Mouse (Mus musculus) gastrocnemius, adult 18-20 months (tissue): ENCODE measurements around the gene Msi2. TPM values are rescaled to one million over a fixed set of nuclear protein-coding genes. Genes with fewer than 3 reads are reported as not detected.

ENCODE experiments used
- DNase-seq: peaks from one replicate; pipeline ENCODE4 v3.0.0; 2021; ENCODE audit warnings: low spot score
- total RNA-seq, 2 experiments: library from RNA; stranded (reverse); gene quantifications; 2 replicates each; pipeline ENCODE4 v1.2.3; 2021

The Msi2 gene
- total RNA-seq, 2 experiments from 2014 or later = 179 to 180 TPM

DNA sequence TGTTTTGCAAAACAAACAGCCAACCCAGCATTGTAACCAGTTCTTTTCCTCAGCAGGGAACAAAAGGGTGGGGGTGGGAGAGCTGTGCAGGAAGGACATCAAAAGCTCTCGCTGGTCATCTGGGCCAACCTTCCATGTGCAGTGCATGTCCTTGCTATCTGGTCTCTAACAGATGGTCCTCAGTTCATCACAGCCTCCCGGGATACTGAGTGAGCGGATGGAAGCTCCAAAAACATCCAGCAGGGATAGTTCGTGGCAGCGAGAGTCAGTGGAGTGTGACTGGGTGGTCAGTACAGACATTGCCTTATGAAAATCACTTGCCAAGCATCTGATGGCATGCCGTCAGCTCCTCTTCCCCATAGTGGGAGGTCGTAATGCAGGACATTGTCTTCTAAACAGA lies 153.5 kb downstream of the Msi2 start:
- DNase-seq = no peak

DNA sequence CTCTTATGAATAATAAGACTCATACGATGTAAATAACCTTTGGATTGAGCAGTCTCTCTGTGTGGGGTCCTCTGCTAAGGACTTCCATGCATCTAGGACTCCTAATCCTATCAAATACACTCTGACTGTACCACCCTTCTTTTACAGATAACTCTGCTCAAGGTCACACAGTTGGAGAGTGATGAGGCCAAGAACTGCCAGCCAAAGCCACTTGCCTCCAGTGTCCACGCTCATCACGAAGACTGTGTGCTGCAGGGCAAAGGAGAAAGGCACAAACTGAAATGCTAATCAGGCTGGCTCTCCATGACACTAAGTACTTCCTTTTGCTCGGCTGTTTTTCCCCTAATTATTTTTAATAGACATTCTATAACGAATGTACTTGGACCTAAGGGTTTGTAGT lies 153.9 kb downstream of the Msi2 start:
- DNase-seq = no peak

DNA sequence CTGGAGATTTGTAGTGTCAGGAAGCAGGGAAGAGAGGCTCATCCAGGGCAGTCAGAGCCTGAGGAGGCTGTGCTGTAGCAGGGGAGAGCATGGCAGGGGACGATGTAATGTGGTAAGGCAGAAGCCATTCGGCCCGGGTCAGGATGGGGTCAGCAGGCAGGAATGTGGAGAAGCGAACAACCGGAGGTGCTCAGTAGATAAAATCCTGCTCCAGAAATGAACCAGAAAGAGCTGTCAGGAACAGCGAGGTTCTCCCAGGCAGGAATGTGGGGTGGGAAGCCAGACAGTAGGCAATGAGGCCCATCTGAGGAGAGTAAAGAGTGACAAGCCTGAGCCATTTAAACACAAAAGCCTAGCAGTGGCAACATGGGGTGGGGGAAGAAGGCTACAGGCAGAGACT lies 157.1 kb downstream of the Msi2 start:
- DNase-seq = no peak

DNA sequence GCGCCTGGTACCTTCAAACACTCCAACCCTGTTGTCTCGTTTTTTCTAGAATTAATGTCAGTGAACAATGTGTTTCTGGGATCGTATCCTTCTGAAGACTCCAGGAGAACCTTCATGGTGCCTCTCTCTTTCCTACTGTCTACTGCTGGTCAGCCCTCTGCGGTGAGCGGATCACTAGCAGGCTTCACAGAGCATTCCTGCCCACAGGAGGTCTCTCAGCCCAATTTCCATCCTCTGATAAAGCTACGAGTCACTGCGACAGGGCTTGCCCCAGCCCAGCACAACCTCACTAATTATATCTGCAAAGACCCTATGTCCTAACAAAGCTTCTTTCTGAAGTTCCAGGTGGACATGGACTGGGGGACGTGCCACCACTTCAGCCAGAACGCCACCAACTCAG lies 157.7 kb downstream of the Msi2 start:
- DNase-seq = no peak

DNA sequence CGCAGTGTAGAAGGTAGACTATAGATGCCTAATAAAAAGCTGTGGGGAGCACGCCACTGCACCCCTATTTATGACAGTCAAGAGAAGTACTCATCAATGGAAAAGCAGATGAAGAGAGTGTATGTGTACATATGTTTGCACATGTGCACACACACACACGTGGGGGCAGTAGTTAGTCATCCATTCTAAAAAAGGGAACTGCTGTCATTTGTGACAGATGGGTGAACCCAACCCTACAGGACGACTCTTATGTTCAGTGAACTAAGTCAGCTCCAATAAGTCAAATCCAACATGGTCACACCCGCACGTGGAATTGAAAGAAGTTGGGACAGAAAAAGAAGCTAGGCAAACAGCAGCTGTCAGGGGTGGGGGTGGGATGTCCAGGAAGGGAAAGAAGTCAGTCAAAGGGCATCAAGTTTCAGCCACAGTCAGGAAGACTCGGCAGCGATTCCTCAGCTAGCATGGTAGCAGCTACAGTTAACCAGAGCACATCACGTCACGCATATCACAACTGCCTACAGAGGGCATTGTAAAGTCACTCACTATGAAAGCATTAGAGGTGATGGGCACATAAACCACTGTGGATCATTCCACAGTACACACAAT lies 158.8 kb downstream of the Msi2 start:
- DNase-seq = peak; percentile 47

DNA sequence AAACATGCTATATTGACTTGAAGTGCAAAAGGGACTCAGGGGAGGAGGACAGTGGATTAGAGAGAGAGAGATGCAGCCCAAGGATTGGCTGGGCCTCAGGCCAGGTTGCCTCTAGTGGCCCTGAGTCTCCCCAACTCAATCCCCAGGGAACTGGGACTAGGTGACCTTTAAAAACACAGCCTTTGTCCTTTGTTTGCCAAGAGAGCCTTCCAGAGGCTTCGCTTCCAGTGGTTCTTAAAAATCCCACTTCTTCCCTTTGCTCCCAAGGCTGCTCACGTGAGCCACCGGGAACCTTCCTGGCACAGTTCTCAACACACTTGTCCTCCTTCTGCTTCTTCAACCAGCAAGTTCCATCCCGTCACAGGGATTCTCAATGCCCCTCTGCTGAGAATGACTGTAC lies 159.6 kb downstream of the Msi2 start:
- DNase-seq = no peak

DNA sequence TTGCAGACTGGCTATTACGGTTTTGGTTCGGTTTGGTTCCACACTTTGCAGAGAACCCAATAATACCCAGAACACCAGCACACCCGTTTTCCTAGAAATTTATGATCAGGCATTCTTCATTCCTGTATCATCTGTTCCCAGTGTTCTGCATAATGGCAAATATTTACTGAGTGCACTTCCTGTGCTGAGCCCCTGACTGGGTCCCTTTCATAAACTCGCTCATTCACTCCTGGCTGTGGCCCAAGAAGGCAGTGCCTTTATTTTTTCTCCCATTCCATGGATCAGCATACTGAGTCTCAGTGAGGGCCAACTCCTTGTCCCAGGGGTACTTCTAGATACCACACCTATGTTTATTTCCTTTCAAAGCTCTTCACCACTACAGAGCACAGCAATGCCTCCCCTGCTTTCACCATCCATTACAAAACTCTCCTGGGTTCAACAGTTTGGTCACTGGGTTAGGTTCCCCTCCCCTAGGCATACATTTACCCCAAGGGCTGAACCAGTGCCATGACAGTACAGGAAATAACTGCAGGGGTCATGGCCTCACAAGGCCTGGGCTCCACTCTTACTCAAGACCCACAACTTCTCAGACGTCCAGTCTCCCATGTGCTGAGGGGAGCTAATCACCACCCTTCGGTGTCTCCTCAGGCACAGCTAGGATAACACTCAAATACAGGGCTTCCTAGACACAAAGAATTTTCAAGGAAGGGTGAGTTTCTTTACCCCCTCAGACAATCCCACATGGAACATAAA lies 160.3 kb downstream of the Msi2 start:
- DNase-seq = no peak

DNA sequence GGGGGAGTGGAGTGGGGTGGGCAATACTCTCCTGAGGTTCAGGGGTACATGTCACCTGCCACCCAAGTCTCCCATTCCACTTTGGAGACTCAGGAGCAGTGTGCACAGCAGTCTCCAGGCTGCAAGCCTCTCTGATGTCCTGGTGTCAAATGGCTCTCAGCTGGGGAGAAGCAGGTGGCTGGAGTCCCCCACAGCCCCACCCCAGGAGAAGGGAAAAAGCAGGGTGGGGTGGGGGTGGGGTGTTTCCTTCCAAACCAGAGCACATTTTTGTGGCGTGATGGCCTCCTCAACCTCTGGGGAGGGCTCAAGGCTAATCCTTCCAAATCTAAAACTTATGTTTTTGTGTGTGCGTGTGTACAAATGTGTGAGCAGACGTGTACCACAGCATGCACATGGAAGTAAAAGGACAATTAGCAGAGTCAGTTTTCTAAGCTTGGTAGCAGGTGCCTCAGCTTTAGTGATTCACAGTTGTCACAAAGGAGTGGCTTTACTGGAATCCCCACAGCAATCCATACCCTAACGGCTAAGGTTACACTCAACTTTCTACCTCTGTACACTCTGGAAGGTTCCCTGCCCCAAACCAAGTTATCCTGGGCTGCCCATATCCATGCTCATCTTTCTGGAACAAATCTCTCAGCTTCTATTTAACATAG lies 161.1 kb downstream of the Msi2 start:
- DNase-seq = peak; percentile 47

DNA sequence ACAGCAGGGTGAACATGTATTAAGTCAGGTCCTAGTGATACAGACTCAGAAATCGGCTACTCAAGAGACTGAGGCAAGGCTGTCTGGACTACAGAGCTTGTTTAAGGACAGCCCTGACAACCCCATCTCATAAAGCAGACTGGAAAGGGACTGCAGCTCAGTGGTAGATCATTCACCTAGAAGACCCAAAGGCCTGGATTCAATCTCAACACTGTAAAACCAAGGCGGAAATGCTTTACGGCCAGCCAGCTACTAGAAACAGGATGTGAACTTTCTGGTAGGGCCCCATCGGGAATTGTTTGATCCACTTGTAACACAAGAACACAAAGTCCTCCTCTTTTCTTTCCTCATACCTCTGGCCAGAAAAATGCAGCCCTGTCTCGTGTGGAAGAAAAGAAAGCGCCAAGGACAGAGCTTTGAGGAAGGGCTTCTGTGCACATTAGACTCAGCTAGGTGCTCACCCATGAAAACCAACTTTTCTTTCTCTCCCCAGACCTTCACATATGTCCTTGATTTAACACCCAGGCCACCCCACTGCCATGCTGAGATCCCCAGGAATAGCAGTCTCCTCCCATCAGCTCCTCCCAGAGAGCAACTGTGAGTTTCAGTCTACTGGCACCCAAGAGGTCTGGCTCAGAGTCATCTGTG lies 162.3 kb downstream of the Msi2 start:
- DNase-seq = peak; percentile 61

DNA sequence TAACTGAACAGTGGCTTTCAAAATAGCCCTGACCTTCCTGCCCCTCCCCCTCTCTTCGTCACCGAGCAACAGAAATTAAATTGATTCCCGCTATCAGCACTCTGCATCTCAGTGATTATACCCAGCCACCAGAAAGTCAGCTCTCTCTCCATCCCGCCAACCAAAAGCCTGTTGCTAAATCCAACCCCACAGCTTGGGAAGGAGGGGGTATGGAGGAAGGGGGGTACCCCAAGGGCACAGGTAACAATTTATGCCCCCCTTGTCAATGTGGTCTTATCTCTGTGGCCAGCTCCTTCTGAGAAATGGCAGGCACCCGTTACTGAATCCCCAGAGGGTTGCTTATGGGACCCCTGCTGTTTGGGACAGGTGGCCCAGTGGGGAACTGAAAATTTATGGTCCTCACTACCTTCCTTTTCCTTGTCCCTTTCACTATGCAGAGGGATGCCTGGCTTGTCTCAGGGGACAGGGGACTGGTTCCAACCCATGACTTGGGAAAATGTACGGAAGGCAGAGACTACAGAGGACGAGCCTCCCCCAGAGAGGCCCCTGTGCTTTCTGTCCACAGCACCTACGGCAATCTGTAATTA lies 163.0 kb downstream of the Msi2 start:
- no peak for DNase-seq

DNA sequence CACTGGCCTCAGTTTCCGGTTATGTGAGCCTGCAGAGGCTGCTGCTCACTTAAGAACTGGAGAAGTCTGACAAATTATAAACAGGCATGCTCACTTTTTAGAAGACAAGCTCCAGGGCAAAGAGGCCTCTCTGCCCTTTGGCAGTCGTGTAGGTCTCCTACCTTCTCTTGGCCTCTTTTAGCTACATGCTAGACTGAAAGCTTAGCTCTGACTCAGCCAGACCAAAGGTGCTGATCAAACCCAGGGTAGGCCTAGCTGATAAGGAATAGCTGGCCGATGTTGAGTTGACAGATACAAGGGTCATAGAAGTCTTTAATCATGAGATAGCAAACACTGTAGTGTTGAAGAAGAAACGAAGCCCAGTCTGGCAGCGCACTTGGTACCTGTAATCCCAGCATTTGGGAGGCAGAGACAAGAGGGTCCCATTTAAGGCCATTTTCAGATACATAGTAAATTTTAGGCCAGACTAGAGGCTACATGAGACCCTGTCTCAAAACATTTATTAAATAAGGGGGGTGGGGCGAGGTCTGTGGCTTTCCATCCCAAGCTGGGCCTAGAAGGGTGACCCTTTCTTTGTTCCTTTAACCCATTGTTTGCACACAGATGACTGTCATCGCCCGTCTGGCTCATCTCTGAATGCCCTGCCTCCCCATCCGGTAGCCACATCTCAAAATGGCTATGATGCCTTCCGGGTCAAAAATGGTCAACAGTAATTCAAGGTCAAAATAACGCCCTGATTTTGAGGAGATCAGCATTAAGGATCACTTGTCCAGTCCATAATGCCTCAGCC lies 164.6 kb downstream of the Msi2 start:
- DNase-seq = no peak

DNA sequence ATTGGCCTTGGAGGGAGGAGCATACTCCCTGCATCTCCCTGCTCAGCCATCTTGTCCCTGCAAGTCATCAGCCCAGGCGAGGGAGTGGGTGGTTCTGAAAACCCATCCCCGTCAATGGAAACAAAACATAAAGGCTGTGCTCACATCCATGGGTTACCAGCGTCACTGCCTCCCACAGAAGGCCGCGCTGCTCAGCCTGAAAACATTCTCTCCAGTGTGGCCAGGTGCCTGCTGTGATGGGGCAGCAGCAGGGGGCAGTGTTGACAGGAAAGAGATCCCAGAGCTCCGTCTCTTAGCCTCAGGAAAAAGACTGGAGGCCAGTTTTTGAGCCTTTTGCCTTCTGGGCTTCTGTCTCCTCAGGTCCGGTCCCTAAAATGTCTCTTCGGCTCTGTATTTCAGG lies 165.3 kb downstream of the Msi2 start:
- peak; percentile 82 for DNase-seq

DNA sequence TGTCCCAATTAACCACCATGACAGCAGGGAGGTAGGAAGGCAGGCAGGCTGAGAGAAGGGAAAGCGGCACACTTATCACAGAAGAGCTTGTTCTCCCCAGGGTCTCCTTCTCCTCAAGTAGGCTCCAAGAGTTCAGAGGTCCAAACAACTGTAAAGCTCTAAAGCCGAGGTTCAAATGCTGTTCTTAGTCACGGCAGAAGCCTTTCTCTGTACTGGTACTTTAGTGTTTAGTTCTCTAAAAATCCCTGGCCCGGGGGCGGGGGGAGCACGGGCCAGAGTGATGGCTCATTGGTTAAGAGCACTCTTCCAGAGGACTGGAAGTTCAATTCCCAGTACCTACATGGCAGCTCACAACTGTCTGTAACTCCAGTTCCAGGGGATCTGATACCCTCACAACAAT lies 165.9 kb downstream of the Msi2 start:
- DNase-seq = no peak

DNA sequence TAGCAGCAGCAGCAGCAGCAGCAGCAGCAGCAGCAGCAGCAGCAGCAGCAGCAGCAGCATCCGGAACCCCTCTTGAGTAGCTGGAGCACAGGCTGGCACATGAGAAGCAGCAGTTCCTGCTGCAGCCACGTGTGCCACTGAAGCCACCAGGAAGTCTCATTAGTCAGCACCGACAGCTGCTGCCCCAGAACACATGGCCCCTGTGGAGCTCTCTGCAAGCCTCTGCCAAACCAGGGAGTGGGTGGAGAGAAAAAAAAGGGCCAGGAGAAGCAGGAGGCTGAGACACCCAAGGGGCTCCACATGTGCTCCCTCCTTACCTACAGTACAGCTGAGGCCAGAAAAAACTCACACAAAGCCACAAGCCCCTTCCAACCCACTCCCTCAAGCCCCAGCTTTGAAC lies 167.3 kb downstream of the Msi2 start:
- peak; percentile 61 for DNase-seq

DNA sequence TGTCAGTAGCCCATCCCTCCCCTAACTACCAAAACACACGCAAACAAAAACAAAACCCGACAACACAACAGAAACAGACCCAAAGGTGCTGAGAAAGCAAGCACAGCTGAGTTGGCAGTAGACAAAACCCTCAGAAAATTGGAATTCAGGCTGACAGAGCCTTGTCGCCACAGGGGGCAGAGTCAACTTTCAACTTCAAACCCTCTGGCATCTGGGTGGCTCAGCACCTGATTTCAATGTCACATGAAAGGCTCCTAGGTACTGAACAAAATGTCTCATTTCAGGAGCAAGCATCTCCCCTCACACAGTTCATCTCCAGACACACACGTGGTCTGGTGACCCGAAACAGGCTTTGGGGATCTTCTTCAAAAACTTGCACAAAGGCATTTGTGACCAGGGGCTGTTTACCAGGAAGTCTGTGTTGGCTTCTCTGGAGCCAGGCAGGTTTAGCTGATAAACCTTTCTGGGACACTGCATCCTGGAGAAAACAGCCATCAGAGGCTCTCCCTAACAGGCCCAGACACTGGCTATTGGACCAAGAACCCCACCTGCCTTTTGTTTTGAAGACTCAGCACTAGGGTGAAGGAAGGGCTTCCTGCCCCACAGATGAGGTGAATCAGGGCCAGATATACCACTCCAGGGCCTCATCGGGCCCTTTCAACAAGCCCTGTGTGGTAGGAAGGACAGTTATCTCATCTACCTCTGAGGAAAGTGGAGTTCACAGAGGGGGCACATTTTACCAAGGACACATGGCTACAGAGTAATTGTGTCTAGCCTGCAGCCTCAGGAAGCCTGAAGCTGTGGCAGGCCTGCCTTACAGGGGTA lies 168.0 kb downstream of the Msi2 start:
- no peak for DNase-seq

DNA sequence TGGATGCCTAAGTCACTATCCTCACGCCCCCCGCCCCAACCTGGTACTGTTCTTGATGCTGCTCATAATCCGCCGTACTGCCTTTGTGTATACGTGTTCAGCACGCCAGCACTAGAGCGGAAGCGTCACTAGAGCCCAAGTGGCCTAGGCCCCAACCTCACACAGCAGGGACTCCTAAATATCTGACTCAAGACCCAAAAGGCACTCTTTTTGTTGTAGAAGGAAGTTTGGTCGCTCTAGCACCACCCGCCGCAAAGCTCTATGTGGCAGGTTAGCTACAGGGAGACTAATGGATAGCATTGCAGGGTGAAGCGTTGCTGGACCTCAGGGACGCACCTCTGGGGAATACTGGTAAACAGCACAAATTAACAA lies 168.8 kb downstream of the Msi2 start:
- DNase-seq = no peak

DNA sequence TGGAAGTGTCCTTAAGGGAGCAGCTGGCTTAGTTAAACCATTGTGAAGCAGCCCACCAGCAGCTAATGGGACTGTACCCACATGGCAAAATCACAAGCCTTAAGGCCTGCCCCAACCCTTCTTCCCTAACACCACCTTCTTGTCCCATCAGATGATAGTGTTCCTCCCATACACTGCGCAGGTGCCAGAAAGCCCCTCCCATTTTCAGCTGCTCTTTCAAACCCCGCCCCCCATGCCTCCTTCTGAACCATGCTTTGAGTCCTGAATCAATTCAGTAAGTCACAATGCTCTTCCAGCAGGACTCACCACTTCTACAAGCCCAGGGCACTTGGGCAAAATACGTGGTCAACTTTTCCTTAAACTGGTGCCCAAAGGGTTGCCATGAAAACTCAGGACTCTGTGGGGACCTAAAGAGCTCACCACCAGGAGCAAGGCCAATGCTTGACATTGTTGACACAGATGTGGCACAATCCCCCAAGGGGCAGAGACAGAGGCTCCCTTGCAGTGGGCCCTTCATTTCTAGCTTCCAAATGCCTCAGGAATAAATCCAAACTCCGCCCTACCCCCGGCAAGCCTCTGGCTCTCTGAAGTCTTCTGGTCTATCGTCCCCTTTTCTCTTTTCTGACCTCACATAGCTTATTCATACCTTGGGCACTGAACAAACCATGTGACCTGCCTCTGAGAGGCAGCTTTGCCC lies 169.3 kb downstream of the Msi2 start:
- DNase-seq = no peak

DNA sequence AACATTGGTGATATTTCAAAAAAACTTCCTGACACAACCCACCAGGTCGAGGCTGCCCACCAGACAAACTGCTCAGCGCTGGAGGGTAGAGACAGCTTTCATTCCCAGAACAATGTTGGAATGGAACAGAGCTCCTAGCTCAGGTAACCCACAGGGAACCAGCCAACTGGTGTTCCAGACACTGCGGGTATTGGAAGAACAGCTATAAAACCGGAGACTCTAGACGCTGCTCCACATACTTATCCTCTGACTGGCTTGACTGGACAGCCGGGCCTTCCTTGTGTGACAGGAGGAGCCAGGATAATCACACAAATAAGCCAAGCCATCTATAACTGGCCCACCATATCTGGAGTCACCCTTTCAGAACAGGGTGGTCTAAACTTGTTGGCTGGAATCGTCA lies 169.9 kb downstream of the Msi2 start:
- DNase-seq = peak; percentile 64

DNA sequence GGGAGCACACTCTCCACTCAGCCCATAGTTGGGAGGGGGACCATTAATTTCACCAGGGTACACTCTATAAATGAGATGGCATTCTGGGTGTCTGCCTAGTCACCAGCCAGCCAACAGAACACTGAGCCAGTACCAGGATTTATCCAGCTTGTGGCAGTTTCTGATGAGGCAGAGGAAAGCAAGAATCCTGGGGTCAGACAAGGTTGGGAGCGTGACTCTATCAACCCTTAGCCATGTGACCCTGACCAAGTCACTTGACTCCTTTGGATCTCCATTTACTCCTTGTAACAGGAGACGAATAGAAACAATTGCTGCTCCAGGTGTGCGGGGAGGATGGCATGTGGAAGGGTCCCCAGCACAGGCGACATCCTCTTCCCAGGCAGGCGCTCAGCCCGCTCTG lies 174.5 kb downstream of the Msi2 start:
- no peak for DNase-seq

DNA sequence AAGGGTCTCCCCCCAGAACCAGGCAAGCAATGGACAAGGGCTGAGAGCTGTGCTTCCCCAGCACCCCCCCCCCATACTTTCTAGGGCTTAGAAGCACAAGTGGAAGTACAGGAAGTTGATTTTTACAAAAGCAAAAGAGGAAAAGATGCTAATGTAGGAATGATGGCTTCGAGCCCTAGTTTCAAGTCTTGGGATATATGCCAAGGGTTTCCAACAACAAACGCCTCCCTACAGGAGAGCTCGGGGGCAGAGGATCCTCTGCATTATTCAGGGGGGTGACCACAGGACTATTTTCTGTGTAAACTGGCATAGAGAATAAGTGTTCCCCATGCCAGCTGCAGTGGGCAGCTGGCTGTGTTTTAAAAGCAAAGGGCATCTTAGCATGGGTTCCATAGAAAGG lies 175.5 kb downstream of the Msi2 start:
- no peak for DNase-seq
